Mouse (Mus musculus) olfactory bulb, adult 2 months (tissue): ENCODE data around the gene Clasrp. TPM values are rescaled to one million over a fixed set of nuclear protein-coding genes. Genes with fewer than 3 reads are reported as not detected.

ENCODE experiments used
- H3K27ac ChIP-seq: fragments of 200-500 bp; 2 replicates; pipeline ENCODE4 v1.5.1; 2012; ENCODE audit warnings: low read depth, low read length; ENCODE audit not compliant: insufficient read depth
- H3K4me1 ChIP-seq: fragments of 200-500 bp; 2 replicates; pipeline ENCODE4 v1.6.1; 2012; ENCODE audit warnings: low read length; ENCODE audit not compliant: control insufficient read depth, insufficient read depth
- H3K4me3 ChIP-seq: fragments of 200-500 bp; 2 replicates; pipeline ENCODE4 v1.5.1; 2012; ENCODE audit warnings: mild to moderate bottlenecking, low read depth, low read length, moderate library complexity; ENCODE audit not compliant: insufficient read depth
- CTCF ChIP-seq: fragments of 200-500 bp; IDR thresholded peaks from 2 replicates; pipeline ENCODE4 v1.5.1; 2012; ENCODE audit warnings: low read depth, mild to moderate bottlenecking, low read length, moderate library complexity; ENCODE audit not compliant: insufficient read depth
- POLR2A ChIP-seq: fragments of 200-500 bp; IDR thresholded peaks from 2 replicates; pipeline ENCODE4 v1.6.1; 2012; ENCODE audit warnings: mild to moderate bottlenecking, low read depth, low read length, moderate library complexity; ENCODE audit not compliant: insufficient read depth
- WGBS: fragments of 180-500 bp; shearing (Covaris S2); methylation state at CpG from one replicate; pipeline ENCODE4 v1.1.7; 2018; 5-methylcytosine and 5-hydroxymethylcytosine counted together
- polyA plus RNA-seq: library from polyadenylated mRNA; stranded (reverse); fragments of >200 nt; gene quantifications from 2 replicates; pipeline ENCODE4 v1.2.4, GENCODE M21; 2012; ENCODE audit warnings: low replicate concordance; ENCODE audit not compliant: missing spikeins, insufficient read depth, insufficient read length

Clasrp gene
- polyA plus RNA-seq, 1 experiment, result not detected

DNA sequence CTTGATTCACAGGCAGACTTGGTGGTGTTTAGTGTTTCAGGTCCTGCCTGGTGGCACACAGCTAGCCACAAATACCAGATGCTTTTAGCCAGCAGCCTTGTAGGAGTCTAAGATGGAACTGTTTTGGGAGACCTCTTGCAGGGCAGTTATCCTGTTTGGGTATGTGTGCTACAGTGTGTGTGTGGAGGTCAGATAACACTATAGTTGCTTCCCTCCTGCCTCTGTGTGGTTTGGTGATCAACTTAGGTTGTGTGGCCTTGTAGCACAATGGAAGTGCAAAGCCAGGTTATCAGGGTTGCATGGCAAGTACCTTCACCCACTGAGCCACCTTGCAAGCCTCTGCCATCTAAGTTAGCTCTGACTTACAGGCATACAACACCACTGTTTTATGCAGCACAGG lies 28.4 kb upstream of the Clasrp start:
- peaks cover 10% of the 10 kb centered on the region for H3K4me1 ChIP-seq
- no peak overlapping the region for H3K4me3 ChIP-seq
- TF ChIP-seq POLR2A (no peak), CTCF (no peak)
- no peak overlapping the region for H3K27ac ChIP-seq

DNA sequence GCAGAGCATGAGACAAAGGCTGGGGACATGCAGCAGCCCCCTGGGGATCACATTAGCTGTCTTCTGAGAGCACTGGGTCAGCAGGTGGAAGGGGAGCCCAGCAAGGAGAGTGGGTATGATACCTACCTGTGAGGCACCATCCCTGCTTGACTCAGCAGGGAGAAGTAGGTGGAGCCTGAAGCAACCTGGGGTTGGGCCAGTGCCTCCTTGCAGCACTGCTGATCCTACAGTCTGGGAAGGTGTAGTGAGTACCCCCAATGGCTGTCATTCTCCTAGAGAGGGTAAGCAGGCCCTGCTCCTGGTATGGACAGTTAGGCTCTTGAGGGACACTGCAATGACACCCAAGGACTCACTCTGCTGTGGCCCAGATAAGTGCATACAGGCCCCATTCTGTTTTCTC lies 28.0 kb upstream of the Clasrp start:
- H3K4me3 ChIP-seq, result no peak overlapping the region
- H3K27ac ChIP-seq, result no peak overlapping the region
- TF ChIP-seq CTCF (no peak), POLR2A (no peak)
- peaks cover 10% of the 10 kb centered on the region for H3K4me1 ChIP-seq

- H3K4me1 ChIP-seq, result peaks cover 10% of the 10 kb centered on the region
- peak within 1 kb of the TSS; percentile 72 for H3K4me3 ChIP-seq
- H3K27ac ChIP-seq, result no peak within 1 kb of the TSS
- no peak for TF ChIP-seq CTCF
- no peak for TF ChIP-seq POLR2A
- 2% methylated on average over 36 of the region's 41 CpGs for WGBS
These were observed 25.1 kb upstream of the Clasrp start, which contains the start of gene Relb for GRCm38 (mm10) chr7:19629361-19629734. TSS of gene Relb (minus strand) at chr7:19629438.

DNA sequence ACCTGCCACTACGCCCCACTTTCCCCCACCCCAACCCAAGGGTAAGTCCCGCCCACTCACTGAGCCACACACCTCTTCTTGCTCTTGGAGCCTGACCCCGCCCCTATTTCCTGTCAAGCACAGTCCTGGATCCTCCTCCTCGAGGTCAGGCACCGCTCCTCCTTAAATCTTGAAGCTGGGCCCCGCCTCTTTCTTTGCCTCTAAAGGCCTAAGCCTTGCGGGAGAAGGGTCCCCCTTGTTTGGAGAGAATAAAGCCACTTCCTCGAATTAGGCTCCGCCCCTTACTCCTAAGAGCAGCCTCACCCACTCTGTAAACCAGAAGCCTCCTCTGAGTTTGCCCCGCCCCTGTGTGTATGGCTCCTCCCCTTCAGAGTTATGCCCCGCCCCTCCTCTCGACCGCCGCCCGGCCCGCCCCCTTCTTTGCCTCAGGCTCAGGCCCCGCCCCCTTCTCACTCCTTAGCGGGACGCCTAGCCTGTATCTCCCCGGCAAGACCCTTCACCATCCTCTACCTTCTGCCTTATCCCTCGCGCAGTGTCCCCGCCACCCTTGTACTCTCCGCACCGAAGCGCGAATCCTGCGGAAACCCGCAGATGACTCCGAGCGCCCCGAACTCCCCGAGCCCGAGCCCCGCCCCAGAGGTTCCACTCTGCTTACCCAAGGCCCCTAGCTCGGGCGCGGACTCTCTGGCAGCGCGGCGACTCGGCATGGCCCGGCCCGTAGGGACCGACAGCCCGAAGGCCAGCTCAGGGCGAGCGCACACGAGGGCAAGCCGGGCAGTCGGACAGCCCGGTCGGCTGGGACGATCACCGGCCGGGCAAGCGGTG lies 24.5 kb upstream of the Clasrp start:
- TF ChIP-seq POLR2A (no peak), CTCF (no peak)
- 2% methylated on average over 57 of the region's 57 CpGs for WGBS
- H3K4me1 ChIP-seq, result peaks cover 10% of the 10 kb centered on the region
- H3K27ac ChIP-seq, result no peak overlapping the region
- peak overlapping the region; percentile 72 for H3K4me3 ChIP-seq

DNA sequence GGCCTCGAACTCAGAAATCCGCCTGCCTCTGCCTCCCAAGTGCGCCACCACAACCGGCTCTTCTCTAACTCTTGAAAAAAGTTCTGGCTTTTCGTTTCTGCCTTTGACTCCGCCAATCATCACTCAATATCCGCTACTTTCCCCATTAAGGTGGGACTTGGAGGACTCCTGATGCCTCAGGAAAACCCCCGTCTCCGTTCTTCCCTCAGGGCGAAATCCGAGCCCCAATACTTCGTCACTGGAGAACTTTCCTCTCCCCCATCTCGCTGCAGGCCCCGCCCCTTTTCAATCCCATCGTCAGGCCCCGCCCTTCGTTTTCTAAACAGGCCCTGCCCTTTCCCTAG lies 23.9 kb upstream of the Clasrp start:
- no peak for TF ChIP-seq CTCF
- TF ChIP-seq POLR2A, result no peak
- WGBS, result 17% methylated on average over 17 of the region's 17 CpGs
- peaks cover 10% of the 10 kb centered on the region for H3K4me1 ChIP-seq
- peak overlapping the region; percentile 72 for H3K4me3 ChIP-seq
- no peak overlapping the region for H3K27ac ChIP-seq

DNA sequence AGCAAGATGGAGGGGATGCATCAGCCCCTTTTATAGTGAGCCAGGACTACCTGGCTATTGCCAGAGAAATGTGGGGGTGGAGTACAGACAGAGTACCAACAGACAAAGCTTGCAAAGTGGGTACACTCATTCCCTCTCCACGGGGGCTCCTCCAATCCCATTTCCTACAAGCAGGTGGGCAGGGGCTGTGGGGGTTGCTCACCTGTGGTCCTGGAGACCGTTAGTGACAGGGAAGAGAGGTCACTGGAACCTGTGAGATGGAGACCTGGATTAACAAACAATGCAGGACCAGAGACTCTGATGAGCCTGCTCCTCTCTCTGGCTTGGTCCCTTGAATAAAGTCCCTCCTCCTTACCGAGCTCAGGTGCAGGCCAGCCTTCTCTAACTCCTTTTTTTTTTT lies 23.4 kb upstream of the Clasrp start:
- no peak for TF ChIP-seq POLR2A
- TF ChIP-seq CTCF, result no peak
- H3K4me3 ChIP-seq, result no peak overlapping the region
- WGBS, result 77% methylated on average over 3 of the region's 3 CpGs
- H3K27ac ChIP-seq, result no peak overlapping the region
- H3K4me1 ChIP-seq, result peaks cover 10% of the 10 kb centered on the region

- Histone ChIP-seq H3K4me3 (no peak overlapping the region), H3K27ac (no peak overlapping the region), H3K4me1 (peaks cover 8% of the 10 kb centered on the region)
- 86% methylated on average over 2 of the region's 2 CpGs for WGBS
- TF ChIP-seq POLR2A (no peak), CTCF (no peak)
These were observed 19.1 kb upstream of the Clasrp start for GRCm38 (mm10) chr7:19623433-19623832.

DNA sequence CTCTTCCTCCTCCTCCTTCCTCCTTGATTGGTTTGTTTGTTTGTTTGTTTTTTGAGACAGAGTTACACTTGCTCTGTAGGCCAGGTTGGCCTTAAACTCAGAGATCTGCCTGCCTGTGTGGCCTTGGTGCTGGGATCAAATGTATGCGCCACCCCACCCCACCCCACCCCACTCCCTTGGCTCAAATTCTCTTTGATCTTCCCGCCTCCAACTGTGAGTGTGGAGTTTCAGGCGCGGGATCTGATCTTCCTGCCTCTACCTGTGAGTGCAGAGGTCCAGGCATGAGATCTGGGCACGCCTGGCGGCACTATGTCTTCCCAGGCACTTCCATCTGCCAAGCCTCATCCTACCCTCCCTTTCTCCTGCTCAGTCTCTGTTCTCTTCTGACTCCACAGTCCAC lies 18.0 kb upstream of the Clasrp start:
- Histone ChIP-seq H3K4me1 (peaks cover 4% of the 10 kb centered on the region), H3K27ac (no peak overlapping the region), H3K4me3 (no peak overlapping the region)
- WGBS, result 67% methylated on average over 6 of the region's 6 CpGs
- TF ChIP-seq POLR2A, result no peak
- no peak for TF ChIP-seq CTCF

- Histone ChIP-seq H3K4me1 (peaks cover 4% of the 10 kb centered on the region), H3K4me3 (no peak overlapping the region), H3K27ac (no peak overlapping the region)
- TF ChIP-seq POLR2A (no peak), CTCF (no peak)
- WGBS, result 76% methylated on average over 7 of the region's 7 CpGs
These were observed 16.5 kb upstream of the Clasrp start for GRCm38 (mm10) chr7:19620811-19621210.

DNA sequence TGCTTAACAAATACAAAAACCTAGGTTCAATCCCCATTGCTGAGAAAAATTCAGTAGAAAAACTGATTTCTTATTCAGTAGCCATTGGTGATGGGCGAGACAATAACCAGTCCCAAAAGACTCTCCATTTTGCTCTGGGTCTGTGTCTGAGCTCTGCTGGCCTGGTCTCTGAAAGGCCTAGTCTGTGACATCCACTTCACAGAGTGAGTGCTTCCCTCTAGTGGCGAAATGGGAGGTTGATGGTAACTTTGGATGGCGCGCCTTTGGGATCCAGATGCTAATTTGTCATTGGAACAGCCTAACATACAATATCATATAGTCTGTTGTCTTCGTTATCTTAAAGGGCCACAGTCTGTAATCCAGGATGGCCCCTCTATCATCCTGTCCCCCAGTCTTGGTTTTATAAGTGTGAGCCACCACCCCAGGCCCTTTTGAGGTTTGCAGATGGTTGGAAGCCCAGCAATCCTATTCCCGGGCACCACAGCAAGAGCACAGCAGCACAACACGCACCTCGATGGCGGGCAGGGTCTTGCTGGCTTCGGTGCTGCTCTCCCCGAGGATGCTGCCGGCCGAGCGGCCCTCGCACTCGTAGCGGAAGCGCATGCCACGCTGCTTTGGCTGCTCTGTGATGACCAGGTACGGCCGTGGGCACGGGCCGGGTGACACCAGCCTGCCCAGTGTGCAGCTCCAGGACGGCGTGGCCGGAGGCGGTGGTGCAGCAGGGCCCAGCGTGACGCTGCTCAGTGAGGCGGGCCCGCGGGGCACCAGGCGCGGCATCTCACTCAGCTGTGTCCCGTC lies 14.9 kb upstream of the Clasrp start:
- peaks cover 4% of the 10 kb centered on the region for H3K4me1 ChIP-seq
- no peak overlapping the region for H3K4me3 ChIP-seq
- no peak overlapping the region for H3K27ac ChIP-seq
- 20% methylated on average over 35 of the region's 35 CpGs for WGBS
- TF ChIP-seq POLR2A (no peak), CTCF (no peak)
